Mouse (Mus musculus) CH12.LX (cell line): ENCODE results near the gene Vsig10. TPM values are rescaled to one million over a fixed set of nuclear protein-coding genes. Genes with fewer than 3 reads are reported as not detected.

Experiments
- DNase-seq: peaks from one replicate; pipeline ENCODE4 v3.0.0-alpha.2; 2013; ENCODE audit errors: extremely low read depth
- H3K27ac ChIP-seq: 2 replicates; pipeline ENCODE4 v1.5.1; 2012; ENCODE audit warnings: low read depth, mild to moderate bottlenecking, control low read depth, moderate library complexity; ENCODE audit not compliant: insufficient read depth
- H3K27me3 ChIP-seq: replicated peaks from 2 replicates; pipeline ENCODE3; 2012; ENCODE audit warnings: inconsistent platforms
- H3K36me3 ChIP-seq, 2 experiments: replicated peaks in 1 of 2; 2 replicates each; pipeline versions ENCODE3 to v1.6.1; 2012; ENCODE audit warnings: inconsistent platforms in 1 of 2, low read length in 1 of 2, mild to moderate bottlenecking in 1 of 2, mixed read lengths in 1 of 2, moderate library complexity in 1 of 2; ENCODE audit not compliant: control insufficient read depth in 1 of 2, insufficient read depth in 1 of 2
- H3K4me1 ChIP-seq, 2 experiments: 2 replicates each; pipeline ENCODE4 v1.6.1; 2012; ENCODE audit warnings: inconsistent platforms in 1 of 2, moderate library complexity in 1 of 2; ENCODE audit not compliant: insufficient read depth in 2 of 2, control insufficient read depth in 1 of 2
- H3K4me2 ChIP-seq: 2 replicates; pipeline ENCODE4 v1.6.1; 2012; ENCODE audit warnings: low read depth, mild to moderate bottlenecking, control low read depth; ENCODE audit not compliant: poor library complexity, insufficient read depth, severe bottlenecking
- H3K4me3 ChIP-seq, 3 experiments: fragments of 150-350 bp in 1 of 3; sonication (generic) in 1 of 3; replicated peaks in 1 of 3; 2 replicates each; pipeline versions ENCODE3 to v1.5.1; 2011 to 2012; ENCODE audit warnings: low read depth in 2 of 3, low read length in 2 of 3, mild to moderate bottlenecking in 2 of 3, moderate library complexity in 2 of 3, control low read depth in 1 of 3, improper control_type of control experiment in 1 of 3, inconsistent platforms in 1 of 3, mixed read lengths in 1 of 3; ENCODE audit not compliant: poor library complexity in 1 of 3
- H3K79me2 ChIP-seq: replicated peaks from 2 replicates; pipeline ENCODE4 v1.6.1; 2012; ENCODE audit warnings: mild to moderate bottlenecking, moderate library complexity; ENCODE audit not compliant: control insufficient read depth, poor library complexity, insufficient read depth, severe bottlenecking; ENCODE audit errors: extremely low read depth
- H3K9ac ChIP-seq: 2 replicates; pipeline ENCODE4 v1.6.1; 2012; ENCODE audit warnings: low read depth, mild to moderate bottlenecking, control low read depth, moderate library complexity; ENCODE audit not compliant: insufficient read depth
- H3K9me3 ChIP-seq: replicated peaks from 2 replicates; pipeline ENCODE3; 2012; ENCODE audit warnings: low read length, inconsistent platforms, mixed read lengths
- E2F4 ChIP-seq: IDR thresholded peaks from 2 replicates; pipeline ENCODE4 v1.6.1; 2011; ENCODE audit warnings: low read depth, low read length, improper control_type of control experiment; ENCODE audit not compliant: insufficient replicate concordance
- ELF1 ChIP-seq: IDR thresholded peaks from 2 replicates; pipeline ENCODE4 v1.6.1; 2014; ENCODE audit warnings: low read depth, mild to moderate bottlenecking, inconsistent platforms, low read length, improper control_type of control experiment
- EP300 ChIP-seq: IDR thresholded peaks from 2 replicates; pipeline ENCODE4 v1.6.1; 2011; ENCODE audit warnings: low read length, improper control_type of control experiment
- ETS1 ChIP-seq: conservative IDR thresholded peaks from 2 replicates; pipeline ENCODE4 v1.6.1; 2012; ENCODE audit warnings: low read depth, mild to moderate bottlenecking, inconsistent platforms, low read length, improper control_type of control experiment, moderate library complexity
- GABPA ChIP-seq: IDR thresholded peaks from 2 replicates; pipeline ENCODE4 v1.6.1; 2012; ENCODE audit warnings: low read depth, low read length, improper control_type of control experiment, inconsistent platforms; ENCODE audit not compliant: insufficient replicate concordance
- HCFC1 ChIP-seq: IDR thresholded peaks from 2 replicates; pipeline ENCODE4 v1.6.1; 2012; ENCODE audit warnings: low read depth, mild to moderate bottlenecking, inconsistent platforms, low read length, improper control_type of control experiment
- JUN ChIP-seq: IDR thresholded peaks from 2 replicates; pipeline ENCODE4 v1.6.1; 2011; ENCODE audit warnings: low read depth, mild to moderate bottlenecking, low read length, improper control_type of control experiment, moderate library complexity; ENCODE audit not compliant: insufficient read depth
- KAT2A ChIP-seq: IDR thresholded peaks from 2 replicates; pipeline ENCODE4 v1.6.1; 2012; ENCODE audit warnings: low read length, improper control_type of control experiment, inconsistent platforms; ENCODE audit not compliant: insufficient replicate concordance
- MAX ChIP-seq: IDR thresholded peaks from 2 replicates; pipeline ENCODE4 v1.6.1; 2011; ENCODE audit warnings: low read length, improper control_type of control experiment
- MEF2A ChIP-seq: IDR thresholded peaks from 2 replicates; pipeline ENCODE4 v1.6.1; 2014; ENCODE audit warnings: low read depth, mild to moderate bottlenecking, inconsistent platforms, low read length, improper control_type of control experiment, borderline replicate concordance
- PAX5 ChIP-seq: IDR thresholded peaks from 2 replicates; pipeline ENCODE4 v1.6.1; 2012; ENCODE audit warnings: low read length, inconsistent platforms, mixed read lengths
- POLR2A ChIP-seq: IDR thresholded peaks from 2 replicates; pipeline ENCODE4 v1.6.1; 2011; ENCODE audit warnings: low read depth, mild to moderate bottlenecking, improper control_type of control experiment, low read length
- POLR2AphosphoS2 ChIP-seq: IDR thresholded peaks from 2 replicates; pipeline ENCODE4 v1.6.1; 2011; ENCODE audit warnings: low read depth, low read length, improper control_type of control experiment
- RAD21 ChIP-seq: IDR thresholded peaks from 2 replicates; pipeline ENCODE4 v1.6.1; 2011; ENCODE audit warnings: low read depth, mild to moderate bottlenecking, low read length, improper control_type of control experiment, moderate library complexity
- SIN3A ChIP-seq: IDR thresholded peaks from 2 replicates; pipeline ENCODE4 v1.6.1; 2012; ENCODE audit warnings: low read length, improper control_type of control experiment, inconsistent platforms
- SMC3 ChIP-seq: IDR thresholded peaks from 2 replicates; pipeline ENCODE4 v1.6.1; 2011; ENCODE audit warnings: low read depth, low read length, improper control_type of control experiment
- TBP ChIP-seq: conservative IDR thresholded peaks from 2 replicates; pipeline ENCODE4 v1.6.1; 2011; ENCODE audit warnings: low read depth, low read length, improper control_type of control experiment
- TCF12 ChIP-seq: IDR thresholded peaks from 2 replicates; pipeline ENCODE4 v1.6.1; 2014; ENCODE audit warnings: low read depth, mild to moderate bottlenecking, inconsistent platforms, low read length, improper control_type of control experiment
- UBTF ChIP-seq: IDR thresholded peaks from 2 replicates; pipeline ENCODE4 v1.6.1; 2012; ENCODE audit warnings: low read depth, mild to moderate bottlenecking, inconsistent platforms, low read length, improper control_type of control experiment, moderate library complexity
- ZMIZ1 ChIP-seq: IDR thresholded peaks from 2 replicates; pipeline ENCODE4 v1.6.1; 2012; ENCODE audit warnings: low read depth, mild to moderate bottlenecking, inconsistent platforms, low read length, improper control_type of control experiment
- dilution Hi-C: fragments of 300-500 bp; cut with MboI; formaldehyde crosslinking; loops from 2 replicates; pipeline ENCODE4 v1.14.3; 2020; ENCODE audit warnings: low sequenced_read_pairs; ENCODE audit not compliant: extremely low pct_unique_long_range_greater_than_20kb, extremely low pct_ligation_motif_present
- in situ Hi-C: fragments of 300-500 bp; cut with MboI; formaldehyde crosslinking; loops from 3 replicates; pipeline ENCODE4 v1.14.3; 2019; ENCODE audit warnings: low sequenced_read_pairs, low pct_ligation_motif_present, low pct_unique_long_range_greater_than_20kb, mixed read lengths
- polyA plus RNA-seq: library from polyadenylated mRNA; unstranded; fragments of >175 nt; gene quantifications from 2 replicates; pipeline ENCODE4 v1.2.1, GENCODE M21; 2012; ENCODE audit warnings: low read depth; ENCODE audit not compliant: insufficient read length
- total RNA-seq, 2 experiments: library from RNA; depleted of rRNA; stranded (reverse); fragments of 300-350 nt in 1 of 2; fragments of >200 nt in 1 of 2; gene quantifications; 2 replicates each; pipeline ENCODE4 v1.2.3; 2012 to 2014

Vsig10 gene
- total and polyA plus RNA-seq, 3 experiments, result 2.1 to 4.7 (median 3.9) TPM

GRCm38 (mm10) chr5:117367206-117367605, 48.3 kb downstream of the Vsig10 start:
- DNase-seq, result no peak
- H3K27ac ChIP-seq, result no peak overlapping the region
- no peaks in the 10 kb centered on the region for H3K9me3 ChIP-seq
- no peak overlapping the region for H3K9ac ChIP-seq
- H3K4me3 ChIP-seq, result no peak overlapping the region
- no peaks in the 10 kb centered on the region; the same call in 1 of the 2 replicates for H3K79me2 ChIP-seq
- H3K36me3 ChIP-seq, result peaks cover 78 to 89% of the 10 kb centered on the region in 2 experiments
- no peak for TF ChIP-seq POLR2AphosphoS2
- TF ChIP-seq ELF1, result no peak
- TF ChIP-seq MEF2A, result no peak
- no peak for TF ChIP-seq E2F4
- TF ChIP-seq HCFC1, result no peak
- no peak for TF ChIP-seq ETS1
- TF ChIP-seq TBP, result no peak
- no peak for TF ChIP-seq UBTF
- TF ChIP-seq KAT2A, result no peak
- TF ChIP-seq EP300, result no peak
- no peak for TF ChIP-seq PAX5
- TF ChIP-seq MAX, result no peak
- no peak for TF ChIP-seq ZMIZ1
- no peak for TF ChIP-seq POLR2A
- TF ChIP-seq JUN, result no peak
- TF ChIP-seq SIN3A, result no peak
- no peak for TF ChIP-seq RAD21
- TF ChIP-seq GABPA, result no peak
- TF ChIP-seq, all 38 proteins: peak for 0
- dilution Hi-C loops, result no loop called here
- Histone ChIP-seq H3K27me3 (no peaks in the 10 kb centered on the region), H3K4me1 (peaks cover 9 to 35% of the 10 kb centered on the region in 2 experiments; a peak in 3 of 4 replicates), H3K4me2 (no peak overlapping the region)
- in situ Hi-C loops, result no loop called here

DNA sequence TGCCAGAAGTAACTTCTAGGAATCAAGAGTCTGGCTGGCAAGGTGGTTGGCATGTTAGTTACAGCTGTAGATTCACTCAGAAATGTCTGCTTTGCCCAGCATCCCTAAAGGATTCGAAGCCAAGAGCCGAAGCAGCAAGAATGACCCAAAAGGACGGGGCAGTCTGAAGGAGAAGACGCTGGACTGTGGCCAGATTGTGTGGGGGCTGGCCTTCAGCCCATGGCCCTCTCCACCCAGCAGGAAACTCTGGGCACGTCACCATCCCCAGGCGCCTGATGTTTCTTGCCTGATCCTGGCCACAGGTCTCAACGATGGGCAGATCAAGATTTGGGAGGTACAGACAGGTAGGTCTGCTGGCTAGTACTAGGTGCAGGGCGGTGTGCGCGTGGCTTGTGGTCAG, 51.7 kb downstream of the Vsig10 start:
- in situ Hi-C loops, result no loop called here
- peaks cover 79 to 95% of the 10 kb centered on the region in 2 experiments for H3K36me3 ChIP-seq

More for the DNA sequence above, 51.7 kb downstream of the Vsig10 start:
- H3K27ac ChIP-seq, result no peak overlapping the region
- no peak overlapping the region for H3K4me2 ChIP-seq
- peaks cover 10 to 20% of the 10 kb centered on the region in 2 experiments for H3K4me1 ChIP-seq
- H3K4me3 ChIP-seq, result no peak overlapping the region
- no peaks in the 10 kb centered on the region for H3K27me3 ChIP-seq
- no peak overlapping the region for H3K9ac ChIP-seq
- DNase-seq, result no peak
- dilution Hi-C loops, result no loop called here
- TF ChIP-seq TCF12, result no peak
- no peak for TF ChIP-seq POLR2AphosphoS2
- no peak for TF ChIP-seq UBTF
- no peak for TF ChIP-seq ELF1
- TF ChIP-seq MEF2A, result no peak
- TF ChIP-seq SMC3, result no peak
- no peak for TF ChIP-seq MAX
- TF ChIP-seq ZMIZ1, result no peak
- H3K9me3 ChIP-seq, result no peaks in the 10 kb centered on the region
- no peaks in the 10 kb centered on the region; the same call in 1 of the 2 replicates for H3K79me2 ChIP-seq
